Mouse (Mus musculus): ENCODE measurements at regions not wholly inside any gene's neighbourhood (a gene's known extent, or its start where the extent isn't known, plus 50 kb on each side); places are given as distances from the start of the nearest gene placed in this dataset.

GRCm38 (mm10) chr11:112916923-112917322, 134.9 kb downstream of the Sox9 start:
- no peak for TF ChIP-seq IRF4 (IDR thresholded peaks at IDR 0.05; ENCODE audit: low read depth, low read length)
- no peak for TF ChIP-seq UBTF (IDR thresholded peaks at IDR 0.05; ENCODE audit: low read depth, low read length)
- TF ChIP-seq ETS1 (conservative IDR thresholded peaks at IDR 0.05; ENCODE audit: low read depth, low read length), result no peak
- no peak for TF ChIP-seq SMC3 (IDR thresholded peaks at IDR 0.05; ENCODE audit: low read depth, low read length)
- no peak for TF ChIP-seq EP300 (IDR thresholded peaks at IDR 0.05; ENCODE audit: low read length)
- no peak for TF ChIP-seq E2F4 (IDR thresholded peaks at IDR 0.05; ENCODE audit: insufficient replicate concordance, low read depth, low read length)
- no peak for DNase-seq (ENCODE audit: extremely low read depth)
- no peaks in the 10 kb centered on the region for H3K27me3 ChIP-seq (replicated peaks)
- dilution Hi-C loops (cut with MboI; ENCODE audit: extremely low pct_ligation_motif_present, extremely low pct_unique_long_range_greater_than_20kb, low sequenced_read_pairs) (no loop called here), in situ Hi-C loops (cut with MboI; ENCODE audit: low pct_ligation_motif_present, low pct_unique_long_range_greater_than_20kb, low sequenced_read_pairs) (no loop called here)
- H3K27ac ChIP-seq (ENCODE audit: insufficient read depth, low read depth), result no peak overlapping the region
- no peak overlapping the region for H3K4me2 ChIP-seq (ENCODE audit: insufficient read depth, low read depth, poor library complexity, severe bottlenecking)
- no peaks in the 10 kb centered on the region for H3K9me3 ChIP-seq (replicated peaks; ENCODE audit: low read length)
- H3K79me2 ChIP-seq (replicated peaks; ENCODE audit: control insufficient read depth, extremely low read depth, insufficient read depth, poor library complexity, severe bottlenecking), result no peaks in the 10 kb centered on the region
- H3K4me3 ChIP-seq (replicated peaks in 1 of 3; ENCODE audit: low read depth in 2 of 3, low read length in 2 of 3, poor library complexity in 1 of 3), result no peak overlapping the region
- H3K36me3 ChIP-seq (replicated peaks in 1 of 2; ENCODE audit: control insufficient read depth in 1 of 2, insufficient read depth in 1 of 2, low read length in 1 of 2), result no peaks in the 10 kb centered on the region
- no peak overlapping the region for H3K9ac ChIP-seq (ENCODE audit: insufficient read depth, low read depth)
- H3K4me1 ChIP-seq (ENCODE audit: control insufficient read depth in 1 of 2, insufficient read depth in 2 of 2), result no peaks in the 10 kb centered on the region

- no peaks in the 10 kb centered on the region for H3K79me2 ChIP-seq (replicated peaks; ENCODE audit: control insufficient read depth, extremely low read depth, insufficient read depth, poor library complexity, severe bottlenecking)
- DNase-seq (ENCODE audit: extremely low read depth), result no peak
- H3K27me3 ChIP-seq (replicated peaks), result no peaks in the 10 kb centered on the region
- dilution Hi-C loops (cut with MboI; ENCODE audit: extremely low pct_ligation_motif_present, extremely low pct_unique_long_range_greater_than_20kb, low sequenced_read_pairs), result no loop called here
- no peak overlapping the region for H3K4me2 ChIP-seq (ENCODE audit: insufficient read depth, low read depth, poor library complexity, severe bottlenecking)
- TF ChIP-seq USF2 (conservative IDR thresholded peaks at IDR 0.05; ENCODE audit: low read depth, low read length) (no peak), PAX5 (IDR thresholded peaks at IDR 0.05; ENCODE audit: low read length) (no peak), EP300 (IDR thresholded peaks at IDR 0.05; ENCODE audit: low read length) (no peak), ELF1 (IDR thresholded peaks at IDR 0.05; ENCODE audit: low read depth, low read length) (no peak), MEF2A (IDR thresholded peaks at IDR 0.05; ENCODE audit: borderline replicate concordance, low read depth, low read length) (no peak), ZKSCAN1 (IDR thresholded peaks at IDR 0.05; ENCODE audit: borderline replicate concordance, low read depth, low read length) (no peak)
- H3K36me3 ChIP-seq (replicated peaks in 1 of 2; ENCODE audit: control insufficient read depth in 1 of 2, insufficient read depth in 1 of 2, low read length in 1 of 2), result no peaks in the 10 kb centered on the region
- H3K4me1 ChIP-seq (ENCODE audit: control insufficient read depth in 1 of 2, insufficient read depth in 2 of 2), result 0 out of 4 replicates have a peak, but pooled peaks cover 0 to 3% of the 10 kb centered on the region in 2 experiments
- H3K27ac ChIP-seq (ENCODE audit: insufficient read depth, low read depth), result no peak overlapping the region
- no peak overlapping the region for H3K9ac ChIP-seq (ENCODE audit: insufficient read depth, low read depth)
- no peak overlapping the region for H3K4me3 ChIP-seq (replicated peaks in 1 of 3; ENCODE audit: low read depth in 2 of 3, low read length in 2 of 3, poor library complexity in 1 of 3)
- in situ Hi-C loops (cut with MboI; ENCODE audit: low pct_ligation_motif_present, low pct_unique_long_range_greater_than_20kb, low sequenced_read_pairs), result no loop called here
- H3K9me3 ChIP-seq (replicated peaks; ENCODE audit: low read length), result no peaks in the 10 kb centered on the region
Measured at GRCm38 (mm10) chr11:112920131-112920530, 138.1 kb downstream of the Sox9 start.

GRCm38 (mm10) chr11:112924577-112924976, 142.6 kb downstream of the Sox9 start:
- no peak for DNase-seq (ENCODE audit: extremely low read depth)
- Histone ChIP-seq H3K4me2 (ENCODE audit: insufficient read depth, low read depth, poor library complexity, severe bottlenecking) (no peak overlapping the region), H3K36me3 (replicated peaks in 1 of 2; ENCODE audit: control insufficient read depth in 1 of 2, insufficient read depth in 1 of 2, low read length in 1 of 2) (no peaks in the 10 kb centered on the region), H3K4me3 (replicated peaks in 1 of 3; ENCODE audit: low read depth in 2 of 3, low read length in 2 of 3, poor library complexity in 1 of 3) (no peak overlapping the region), H3K9me3 (replicated peaks; ENCODE audit: low read length) (peaks cover 2% of the 10 kb centered on the region), H3K27me3 (replicated peaks) (no peaks in the 10 kb centered on the region), H3K79me2 (replicated peaks; ENCODE audit: control insufficient read depth, extremely low read depth, insufficient read depth, poor library complexity, severe bottlenecking) (no peaks in the 10 kb centered on the region), H3K4me1 (ENCODE audit: control insufficient read depth in 1 of 2, insufficient read depth in 2 of 2) (0 out of 4 replicates have a peak, but pooled peaks cover 0 to 3% of the 10 kb centered on the region in 2 experiments), H3K9ac (ENCODE audit: insufficient read depth, low read depth) (no peak overlapping the region), H3K27ac (ENCODE audit: insufficient read depth, low read depth) (no peak overlapping the region)
- TF ChIP-seq BHLHE40 (IDR thresholded peaks at IDR 0.05; ENCODE audit: low read depth, low read length) (no peak), RCOR1 (conservative IDR thresholded peaks at IDR 0.05; ENCODE audit: low read depth, low read length) (no peak), POLR2A (IDR thresholded peaks at IDR 0.05; ENCODE audit: low read depth, low read length) (no peak)
- in situ Hi-C loops (cut with MboI; ENCODE audit: low pct_ligation_motif_present, low pct_unique_long_range_greater_than_20kb, low sequenced_read_pairs) (no loop called here), dilution Hi-C loops (cut with MboI; ENCODE audit: extremely low pct_ligation_motif_present, extremely low pct_unique_long_range_greater_than_20kb, low sequenced_read_pairs) (no loop called here)
